Mouse (Mus musculus) skeletal muscle tissue, adult 2 months (tissue): ENCODE data around the gene Esf1.
"Not testable (repeated sequence)": the region's sequence is repeated elsewhere in the genome, so short reads cannot be mapped to it uniquely, and the experiment has no call there.

Experiments
- DNase-seq: peaks from one replicate; pipeline ENCODE4 v3.0.0-alpha.2; 2012; ENCODE audit warnings: low read depth, low spot score

Gene Esf1

DNA sequence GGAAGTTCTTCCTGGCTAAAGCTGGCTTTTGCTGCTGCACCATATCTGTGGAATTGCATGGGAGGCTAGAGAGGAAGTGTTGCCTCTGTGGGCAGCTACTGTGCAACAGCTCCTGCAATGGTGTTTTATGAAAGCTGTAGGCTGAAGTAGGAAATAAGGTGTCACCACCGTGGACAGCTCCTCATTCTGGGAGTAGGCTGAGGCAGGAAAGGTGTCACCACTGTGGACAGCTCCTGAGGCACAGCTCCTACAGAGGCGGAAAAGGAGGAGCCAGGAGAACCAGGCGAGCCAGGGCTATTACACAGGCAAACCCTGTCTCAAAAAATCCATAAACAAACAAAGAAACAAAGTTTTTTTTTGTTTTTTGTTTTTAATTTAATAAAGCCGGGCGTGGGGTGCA is 74.3 kb downstream of the Esf1 start:
- no peak for DNase-seq

DNA sequence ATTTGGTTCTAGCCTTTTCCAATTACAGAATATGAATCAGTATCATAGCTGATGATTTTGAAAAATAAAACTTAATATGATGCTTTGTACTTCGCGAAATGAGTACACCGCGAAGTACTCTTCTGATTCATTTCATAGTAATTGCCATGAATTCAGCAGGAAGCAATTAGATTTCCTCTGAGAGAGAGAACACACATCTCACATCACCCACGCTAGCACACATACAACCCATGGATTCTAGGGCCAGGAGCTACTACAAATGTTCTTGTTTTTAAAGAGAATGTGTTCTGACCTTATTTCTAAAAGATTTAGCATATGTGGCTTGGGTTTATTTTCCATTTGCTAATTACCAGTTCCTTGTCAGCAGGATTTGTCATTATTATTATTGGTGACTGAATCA is 76.9 kb downstream of the Esf1 start:
- DNase-seq, result no peak

DNA sequence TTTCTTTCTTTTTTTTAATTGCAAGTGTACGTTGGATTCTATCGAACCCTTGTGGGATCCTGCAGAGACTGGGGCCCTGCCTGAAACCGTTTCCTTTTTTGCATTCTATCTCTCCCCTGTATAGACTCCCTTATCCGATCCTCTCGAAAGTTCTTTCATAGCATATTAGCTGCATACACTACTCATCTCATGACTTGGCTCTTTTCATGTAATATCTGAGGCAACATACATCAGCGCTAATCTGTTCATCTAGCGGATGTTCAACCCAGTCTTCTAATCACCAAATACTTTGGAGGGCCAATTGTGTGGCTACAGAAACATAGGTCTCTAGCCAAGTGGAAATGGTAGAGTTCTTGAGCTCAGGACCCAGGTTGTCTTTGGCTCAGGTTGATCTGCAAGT is 86.1 kb downstream of the Esf1 start:
- DNase-seq, result no peak

DNA sequence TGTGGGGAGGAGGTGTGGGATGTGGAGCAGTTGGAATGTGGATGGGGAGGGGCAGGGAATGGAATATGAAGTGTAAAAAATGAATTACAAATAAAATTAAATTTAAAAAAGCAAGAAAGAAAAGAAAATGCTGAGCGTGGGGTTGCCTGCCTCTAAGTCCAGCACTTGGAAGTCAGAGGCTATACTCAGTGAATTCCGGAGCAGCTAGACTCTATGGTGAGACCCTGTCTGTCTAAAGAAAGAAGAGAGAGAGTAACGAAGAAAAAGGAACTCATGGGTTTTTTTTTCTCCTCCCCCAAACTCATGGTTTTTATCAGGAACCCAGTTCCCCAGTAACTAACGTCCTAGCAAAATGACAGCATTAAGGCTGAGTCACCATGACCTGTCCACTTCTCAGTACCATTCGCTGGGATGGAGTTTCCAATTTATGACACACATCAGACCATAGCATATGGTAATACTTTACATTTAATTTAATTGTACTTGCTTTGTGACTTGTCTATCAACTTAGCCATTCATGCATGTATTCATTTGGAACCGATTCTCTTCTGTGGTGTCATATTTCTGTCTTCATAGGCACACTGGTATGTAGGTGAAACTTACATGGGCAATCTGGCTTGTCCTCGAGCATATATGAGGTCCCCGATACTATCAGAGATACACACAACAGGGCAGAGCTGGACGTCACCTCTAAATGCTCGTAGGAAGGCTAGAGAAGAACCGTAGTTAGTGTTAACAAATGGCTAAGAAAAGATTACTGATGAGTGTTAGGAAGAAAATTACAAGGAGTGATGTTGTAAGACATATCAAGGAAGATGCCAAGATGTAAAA is 89.4 kb downstream of the Esf1 start:
- no peak for DNase-seq

DNA sequence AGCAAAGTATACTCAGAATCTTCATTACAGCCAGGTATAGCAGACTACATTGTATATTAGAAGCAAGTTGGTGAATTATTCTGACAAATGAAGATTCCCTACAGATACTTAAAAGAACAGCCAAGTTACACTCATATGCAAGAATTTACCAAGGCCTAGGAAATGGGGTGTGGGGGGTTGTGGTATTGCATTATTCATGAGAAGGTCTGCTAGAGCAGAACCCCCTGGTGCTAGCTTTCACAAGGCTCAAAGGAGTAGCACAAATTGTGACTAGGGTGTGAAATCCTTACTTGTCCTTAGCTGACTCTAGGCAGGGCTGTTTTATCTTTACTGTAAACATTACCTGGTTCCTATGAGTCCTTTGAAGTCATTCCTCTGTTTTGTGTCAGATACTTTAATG is 91.1 kb downstream of the Esf1 start:
- DNase-seq, result not testable (repeated sequence)

DNA sequence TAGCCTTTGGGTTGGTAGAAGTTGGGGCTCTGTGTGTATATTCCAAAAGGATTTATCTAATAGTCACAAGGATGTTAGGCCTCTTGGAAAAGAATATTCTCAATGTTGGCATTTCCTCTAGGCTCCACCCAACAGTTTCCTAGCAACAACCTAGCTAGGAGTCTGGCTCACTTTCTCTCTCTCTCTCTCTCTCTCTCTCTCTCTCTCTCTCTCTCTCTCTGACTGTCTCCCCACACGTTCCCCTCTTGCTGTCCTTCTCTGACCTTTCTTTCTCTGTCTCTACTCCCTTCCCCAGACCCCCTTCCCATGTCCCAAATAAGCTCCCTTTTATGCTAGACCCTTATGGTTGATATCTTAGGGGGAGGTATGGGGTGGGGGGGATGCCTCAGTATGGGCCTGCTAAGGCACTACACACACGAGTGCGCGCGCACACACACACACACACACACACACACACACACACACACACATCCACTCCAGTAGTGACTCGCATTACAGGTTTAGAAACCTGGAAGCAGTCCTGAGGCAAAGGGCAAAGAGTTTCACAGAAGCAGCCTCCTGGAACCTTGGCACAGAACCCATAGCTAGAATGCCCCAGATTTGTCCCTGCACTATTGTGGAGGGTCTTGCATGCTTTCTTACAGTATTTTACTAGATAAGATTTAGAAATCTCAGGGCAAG is 91.6 kb downstream of the Esf1 start:
- no peak for DNase-seq

DNA sequence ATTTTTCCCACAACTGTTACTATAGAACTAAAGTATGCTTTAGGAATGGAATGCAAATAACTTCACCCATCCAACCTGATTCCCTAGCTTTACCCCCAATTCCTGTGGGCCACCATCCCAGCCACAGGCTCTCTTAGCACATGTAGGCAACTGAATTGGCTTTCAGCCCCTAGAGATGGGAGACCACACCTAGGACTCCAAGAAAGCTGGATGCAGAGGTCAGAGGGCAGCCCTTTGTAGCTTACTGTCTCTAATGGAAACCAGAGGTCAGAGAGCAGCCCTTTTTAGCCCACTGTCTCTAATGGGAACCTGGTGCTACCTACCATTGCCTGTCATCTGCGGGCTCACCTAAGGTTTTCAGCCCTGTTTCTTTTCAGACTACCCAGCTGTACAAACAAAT is 92.9 kb downstream of the Esf1 start:
- DNase-seq, result no peak

DNA sequence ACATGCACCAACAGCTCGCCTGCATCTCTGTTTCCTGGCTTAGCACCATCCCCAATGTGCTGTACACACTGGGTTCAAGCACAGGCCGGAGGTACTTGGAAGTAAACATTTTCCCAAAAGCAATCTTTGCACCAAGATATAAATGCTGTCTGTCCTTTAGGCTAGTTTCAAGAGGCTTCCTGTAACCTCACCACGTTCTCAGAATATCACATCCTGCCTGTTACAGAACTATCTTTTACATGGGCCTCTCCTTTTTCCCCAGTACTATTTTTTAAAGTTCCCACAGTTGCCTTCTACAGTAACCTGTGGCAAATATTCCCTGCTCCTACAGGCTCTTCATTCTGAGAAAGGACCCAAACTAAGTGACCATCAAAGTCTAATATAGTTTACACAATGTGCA is 95.2 kb downstream of the Esf1 start:
- no peak for DNase-seq
